Mouse (Mus musculus): ENCODE results near the gene Ankle2. TPM values are rescaled to one million over a fixed set of nuclear protein-coding genes. Genes with fewer than 3 reads are reported as not detected.
A peak's percentile ranks its signal among the peaks of the same experiment; 100 is the strongest.

Gene Ankle2
- polyA plus RNA-seq (2015; fragmentation: Nextera tagmentation; extraction: Ambion mirVana) = 19.3 and 23.7 TPM in 2 replicates

DNA sequence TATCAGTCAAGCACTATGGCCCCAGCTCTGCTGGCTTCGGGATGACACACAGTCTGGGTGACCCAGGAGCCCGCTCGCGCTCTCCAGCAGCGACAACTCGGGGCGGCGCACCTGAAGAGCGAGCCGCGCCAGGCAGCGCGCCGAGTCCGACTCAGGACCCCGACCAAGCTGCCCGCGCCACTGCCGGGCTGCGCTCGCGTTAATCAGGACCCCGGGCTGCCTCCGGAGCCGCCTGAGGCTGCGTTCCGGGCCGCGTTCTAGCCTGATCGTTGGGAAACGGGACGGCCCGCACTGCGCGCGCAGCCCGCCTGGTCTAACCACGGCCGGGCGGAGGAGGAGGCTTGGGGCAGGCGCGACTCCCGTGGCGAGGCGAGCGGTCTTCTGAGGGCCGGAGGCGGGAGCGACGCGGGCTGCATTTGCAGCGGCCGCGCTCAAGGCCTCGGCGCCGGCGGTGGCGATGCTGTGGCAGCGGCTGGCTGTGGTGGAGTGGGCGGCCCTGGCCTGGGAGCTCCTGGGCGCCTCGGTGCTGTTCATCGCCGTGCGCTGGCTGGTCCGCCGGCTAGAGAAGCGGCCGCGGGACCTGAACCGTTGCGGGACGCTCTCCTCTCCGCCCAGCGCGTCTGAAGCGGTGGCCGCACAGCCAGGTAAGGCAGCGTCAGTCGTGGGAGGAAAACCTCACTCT lies at the start of gene Ankle2:
Gene Ankle2 (plus strand): TSS at position 225 of the 682 bp plus-strand sequence.
- peak; percentile 95 for ATAC-seq (ENCODE audit: low FRiP score)
- peak within 1 kb of the TSS; percentile 74 for H3K4me3 ChIP-seq (replicated peaks)
- peak within 1 kb of the TSS; percentile 77 for H3K4me2 ChIP-seq
- peaks cover 25% of the 10 kb centered on the region for H3K4me1 ChIP-seq
- no peaks in the 10 kb centered on the region for H3K27me3 ChIP-seq (replicated peaks)
- peaks cover 20% of the 10 kb centered on the region for H3K36me3 ChIP-seq
- peak within 1 kb of the TSS; percentile 92 for H3K27ac ChIP-seq (replicated peaks)
- H3K9me3 ChIP-seq (replicated peaks) = no peaks in the 10 kb centered on the region
- under 1% methylated on average over 80 of the region's 81 CpGs for WGBS
- H3K9ac ChIP-seq (replicated peaks) = peak within 1 kb of the TSS; percentile 97

GRCm38 (mm10) chr5:110181716-110182115 lies 49.1 kb upstream of the Ankle2 start:
- 91% methylated on average over 5 of the region's 5 CpGs for WGBS
- Histone ChIP-seq H3K9ac (replicated peaks) (no peak overlapping the region), H3K9me3 (replicated peaks) (no peaks in the 10 kb centered on the region), H3K27ac (replicated peaks) (no peak overlapping the region), H3K4me3 (replicated peaks) (no peak overlapping the region), H3K27me3 (replicated peaks) (no peaks in the 10 kb centered on the region), H3K4me1 (peaks cover 19% of the 10 kb centered on the region), H3K4me2 (no peak overlapping the region), H3K36me3 (peaks cover 41% of the 10 kb centered on the region)
- ATAC-seq (ENCODE audit: low FRiP score) = no peak

GRCm38 (mm10) chr5:110203164-110203895 lies 27.5 kb upstream of the Ankle2 start:
- no peak overlapping the region for H3K4me2 ChIP-seq
- H3K9me3 ChIP-seq (replicated peaks) = no peaks in the 10 kb centered on the region
- 86% methylated on average over 10 of the region's 10 CpGs for WGBS
- peaks cover 82% of the 10 kb centered on the region for H3K36me3 ChIP-seq
- no peak overlapping the region for H3K9ac ChIP-seq (replicated peaks)
- H3K27ac ChIP-seq (replicated peaks) = no peak overlapping the region
- ATAC-seq (ENCODE audit: low FRiP score) = no peak
- H3K27me3 ChIP-seq (replicated peaks) = no peaks in the 10 kb centered on the region
- no peaks in the 10 kb centered on the region for H3K4me1 ChIP-seq
- no peak overlapping the region for H3K4me3 ChIP-seq (replicated peaks)

GRCm38 (mm10) chr5:110204777-110205176 lies 26.0 kb upstream of the Ankle2 start:
- H3K36me3 ChIP-seq = peaks cover 92% of the 10 kb centered on the region
- H3K9me3 ChIP-seq (replicated peaks) = no peaks in the 10 kb centered on the region
- H3K4me2 ChIP-seq = no peak overlapping the region
- no peak overlapping the region for H3K4me3 ChIP-seq (replicated peaks)
- H3K4me1 ChIP-seq = no peaks in the 10 kb centered on the region
- H3K27ac ChIP-seq (replicated peaks) = no peak overlapping the region
- no peak overlapping the region for H3K9ac ChIP-seq (replicated peaks)
- WGBS = 84% methylated on average over 6 of the region's 6 CpGs
- ATAC-seq (ENCODE audit: low FRiP score) = no peak
- H3K27me3 ChIP-seq (replicated peaks) = no peaks in the 10 kb centered on the region

GRCm38 (mm10) chr5:110211312-110211711 lies 19.5 kb upstream of the Ankle2 start:
- Histone ChIP-seq H3K9me3 (replicated peaks) (no peaks in the 10 kb centered on the region), H3K4me2 (no peak overlapping the region), H3K27ac (replicated peaks) (no peak overlapping the region), H3K36me3 (peaks cover 95% of the 10 kb centered on the region), H3K4me3 (replicated peaks) (no peak overlapping the region), H3K9ac (replicated peaks) (no peak overlapping the region), H3K4me1 (no peaks in the 10 kb centered on the region), H3K27me3 (replicated peaks) (no peaks in the 10 kb centered on the region)
- 93% methylated on average over 2 of the region's 2 CpGs for WGBS
- ATAC-seq (ENCODE audit: low FRiP score) = no peak

DNA sequence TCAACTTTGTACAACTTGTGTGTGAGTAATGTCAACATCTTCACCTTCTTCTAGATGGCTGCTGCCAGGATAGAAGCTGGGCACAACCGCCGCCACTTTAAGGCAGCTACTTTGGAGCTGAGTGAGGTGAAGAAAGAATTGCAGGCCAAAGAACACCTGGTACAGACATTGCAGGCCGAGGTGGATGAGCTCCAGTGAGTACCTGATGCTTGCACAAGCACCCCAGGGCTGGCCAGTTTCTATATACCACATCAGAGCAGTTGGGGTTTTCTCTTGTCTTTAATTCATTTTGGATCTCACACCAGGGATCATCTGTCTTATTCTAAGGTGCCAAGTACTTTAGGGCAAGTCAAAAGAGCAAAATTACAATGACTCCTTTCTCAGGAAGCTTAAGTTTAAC lies 14.0 kb upstream of the Ankle2 start:
- ATAC-seq (ENCODE audit: low FRiP score) = no peak
- no peak overlapping the region for H3K4me2 ChIP-seq
- WGBS = 98% methylated on average over 3 of the region's 3 CpGs

DNA sequence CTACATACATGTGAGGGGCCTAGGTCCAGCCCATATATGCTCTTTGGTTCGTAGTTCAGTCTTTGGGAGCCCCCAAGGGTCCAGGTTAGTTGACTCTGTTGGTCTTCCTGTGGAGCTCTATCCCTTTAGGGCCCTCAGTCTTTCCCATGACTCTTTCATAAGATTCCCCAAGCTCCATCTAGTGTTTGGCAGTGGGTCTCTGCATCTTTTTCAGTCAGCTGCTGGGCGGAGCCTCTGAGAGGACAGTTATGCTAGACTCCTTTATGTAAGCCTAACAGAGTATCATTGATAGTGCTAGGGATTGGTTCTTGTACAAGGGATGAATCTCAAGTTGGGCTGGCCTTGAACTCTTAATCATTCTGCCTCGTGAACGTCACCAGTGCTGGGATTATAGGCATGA lies 10.5 kb upstream of the Ankle2 start:
- H3K9me3 ChIP-seq (replicated peaks) = no peaks in the 10 kb centered on the region
- H3K4me1 ChIP-seq = no peaks in the 10 kb centered on the region
- no peak overlapping the region for H3K9ac ChIP-seq (replicated peaks)
- no peak overlapping the region for H3K4me2 ChIP-seq
- H3K27me3 ChIP-seq (replicated peaks) = no peaks in the 10 kb centered on the region
- peaks cover 81% of the 10 kb centered on the region for H3K36me3 ChIP-seq
- H3K27ac ChIP-seq (replicated peaks) = no peak overlapping the region
- WGBS = 90% methylated on average over 4 of the region's 4 CpGs
- ATAC-seq (ENCODE audit: low FRiP score) = no peak
- H3K4me3 ChIP-seq (replicated peaks) = no peak overlapping the region

More for the DNA sequence above, 14.0 kb upstream of the Ankle2 start:
- no peak overlapping the region for H3K4me3 ChIP-seq (replicated peaks)
- H3K27me3 ChIP-seq (replicated peaks) = no peaks in the 10 kb centered on the region
- no peak overlapping the region for H3K27ac ChIP-seq (replicated peaks)
- peaks cover 93% of the 10 kb centered on the region for H3K36me3 ChIP-seq
- no peaks in the 10 kb centered on the region for H3K9me3 ChIP-seq (replicated peaks)
- no peaks in the 10 kb centered on the region for H3K4me1 ChIP-seq
- no peak overlapping the region for H3K9ac ChIP-seq (replicated peaks)

DNA sequence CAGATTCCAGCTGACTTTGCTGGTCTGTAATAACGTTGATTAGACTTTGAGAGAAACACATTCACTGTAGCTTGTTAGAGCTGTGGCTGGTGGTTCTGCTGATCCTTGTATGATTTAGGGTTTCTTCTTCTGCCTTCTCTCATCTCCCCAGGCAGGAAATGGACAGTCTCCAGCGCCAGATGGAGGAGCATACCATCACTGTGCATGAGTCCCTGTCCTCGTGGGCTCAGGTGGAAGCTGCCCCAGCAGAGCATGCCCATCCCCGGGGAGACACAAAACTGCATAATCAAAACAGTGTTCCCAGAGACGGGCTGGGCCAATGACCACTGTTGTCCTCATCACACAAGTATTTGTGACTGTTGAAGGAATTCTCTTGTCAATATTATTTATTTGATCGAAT lies 8.0 kb upstream of the Ankle2 start:
- Histone ChIP-seq H3K4me3 (replicated peaks) (no peak overlapping the region), H3K9me3 (replicated peaks) (no peaks in the 10 kb centered on the region), H3K9ac (replicated peaks) (no peak overlapping the region), H3K27me3 (replicated peaks) (no peaks in the 10 kb centered on the region), H3K36me3 (peaks cover 70% of the 10 kb centered on the region), H3K4me1 (no peaks in the 10 kb centered on the region), H3K4me2 (no peak overlapping the region), H3K27ac (replicated peaks) (no peak overlapping the region)
- no peak for ATAC-seq (ENCODE audit: low FRiP score)
- WGBS = 76% methylated on average over 6 of the region's 6 CpGs

- H3K4me1 ChIP-seq = peaks cover 3% of the 10 kb centered on the region
- no peak overlapping the region for H3K4me2 ChIP-seq
- no peaks in the 10 kb centered on the region for H3K27me3 ChIP-seq (replicated peaks)
- H3K9ac ChIP-seq (replicated peaks) = no peak overlapping the region
- no peaks in the 10 kb centered on the region for H3K9me3 ChIP-seq (replicated peaks)
- ATAC-seq (ENCODE audit: low FRiP score) = no peak
- H3K4me3 ChIP-seq (replicated peaks) = no peak overlapping the region
- no peak overlapping the region for H3K27ac ChIP-seq (replicated peaks)
- 83% methylated on average over 3 of the region's 3 CpGs for WGBS
- peaks cover 50% of the 10 kb centered on the region for H3K36me3 ChIP-seq
Measured at GRCm38 (mm10) chr5:110225056-110225455, 5.7 kb upstream of the Ankle2 start.

GRCm38 (mm10) chr5:110227336-110227883 lies 3.4 kb upstream of the Ankle2 start:
- peaks cover 17% of the 10 kb centered on the region for H3K4me1 ChIP-seq
- 24% methylated on average over 1 of the region's 1 CpGs for WGBS
- no peaks in the 10 kb centered on the region for H3K27me3 ChIP-seq (replicated peaks)
- no peaks in the 10 kb centered on the region for H3K9me3 ChIP-seq (replicated peaks)
- H3K36me3 ChIP-seq = peaks cover 26% of the 10 kb centered on the region
- H3K4me3 ChIP-seq (replicated peaks) = no peak overlapping the region
- no peak overlapping the region for H3K9ac ChIP-seq (replicated peaks)
- no peak overlapping the region for H3K4me2 ChIP-seq
- H3K27ac ChIP-seq (replicated peaks) = no peak overlapping the region
- no peak for ATAC-seq (ENCODE audit: low FRiP score)

DNA sequence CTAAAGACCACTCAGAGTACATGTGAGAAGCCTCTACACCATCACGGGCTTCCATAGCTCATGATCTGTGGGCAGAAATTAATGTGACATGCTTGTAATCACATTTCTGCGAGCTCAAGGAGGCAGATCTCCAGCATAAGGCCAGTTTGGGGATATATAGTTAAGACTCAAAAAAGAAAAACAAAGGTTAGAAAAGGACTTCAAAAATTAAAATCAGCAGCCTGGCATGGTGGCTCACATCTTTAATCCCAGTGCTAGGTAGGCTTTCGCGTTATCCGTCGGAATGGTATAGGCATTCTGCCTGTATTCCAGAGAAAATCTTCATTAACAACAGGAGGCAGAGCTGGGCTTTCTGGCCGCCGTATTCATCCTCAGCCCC lies 414 bp upstream of the Ankle2 start:
- no peaks in the 10 kb centered on the region for H3K27me3 ChIP-seq (replicated peaks)
- peak overlapping the region; percentile 97 for H3K9ac ChIP-seq (replicated peaks)
- no peaks in the 10 kb centered on the region for H3K9me3 ChIP-seq (replicated peaks)
- ATAC-seq (ENCODE audit: low FRiP score) = peak; percentile 30
- H3K27ac ChIP-seq (replicated peaks) = peak overlapping the region; percentile 92
- H3K4me2 ChIP-seq = peak overlapping the region; percentile 77
- WGBS = 5% methylated on average over 8 of the region's 8 CpGs
- H3K36me3 ChIP-seq = peaks cover 18% of the 10 kb centered on the region; the same call in 1 of the 2 replicates
- peaks cover 25% of the 10 kb centered on the region for H3K4me1 ChIP-seq
- H3K4me3 ChIP-seq (replicated peaks) = peak overlapping the region; percentile 74

DNA sequence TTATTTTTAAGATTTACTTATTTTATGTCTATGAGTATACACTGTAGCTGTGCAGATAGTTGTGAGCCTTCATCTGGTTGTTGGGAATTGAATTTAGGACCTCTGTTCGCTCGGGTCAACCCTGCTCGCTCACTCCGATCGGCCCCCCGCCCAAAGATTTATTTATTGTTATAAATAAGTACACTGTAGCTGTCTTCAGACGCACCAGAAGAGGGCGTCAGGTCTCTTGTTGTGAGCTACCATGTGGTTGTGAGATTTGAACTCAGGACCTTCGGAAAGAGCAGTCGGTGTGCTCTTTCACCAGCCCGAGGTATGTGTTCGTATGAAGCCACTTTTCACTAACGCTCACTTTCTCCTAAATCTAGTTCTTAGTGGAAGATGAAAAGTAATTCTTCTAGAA lies 834 bp downstream of the Ankle2 start:
- no peak overlapping the region for H3K27ac ChIP-seq (replicated peaks)
- peak overlapping the region; percentile 77 for H3K4me2 ChIP-seq
- no peak for ATAC-seq (ENCODE audit: low FRiP score)
- H3K4me3 ChIP-seq (replicated peaks) = peak overlapping the region; percentile 74
- H3K36me3 ChIP-seq = peaks cover 23% of the 10 kb centered on the region
- WGBS = 40% methylated on average over 13 of the region's 13 CpGs
- peaks cover 25% of the 10 kb centered on the region for H3K4me1 ChIP-seq
- H3K27me3 ChIP-seq (replicated peaks) = no peaks in the 10 kb centered on the region
- no peaks in the 10 kb centered on the region for H3K9me3 ChIP-seq (replicated peaks)
- peak overlapping the region; percentile 97 for H3K9ac ChIP-seq (replicated peaks)
